Mouse (Mus musculus): ENCODE results near the gene Fgf8.

Gene Fgf8

DNA sequence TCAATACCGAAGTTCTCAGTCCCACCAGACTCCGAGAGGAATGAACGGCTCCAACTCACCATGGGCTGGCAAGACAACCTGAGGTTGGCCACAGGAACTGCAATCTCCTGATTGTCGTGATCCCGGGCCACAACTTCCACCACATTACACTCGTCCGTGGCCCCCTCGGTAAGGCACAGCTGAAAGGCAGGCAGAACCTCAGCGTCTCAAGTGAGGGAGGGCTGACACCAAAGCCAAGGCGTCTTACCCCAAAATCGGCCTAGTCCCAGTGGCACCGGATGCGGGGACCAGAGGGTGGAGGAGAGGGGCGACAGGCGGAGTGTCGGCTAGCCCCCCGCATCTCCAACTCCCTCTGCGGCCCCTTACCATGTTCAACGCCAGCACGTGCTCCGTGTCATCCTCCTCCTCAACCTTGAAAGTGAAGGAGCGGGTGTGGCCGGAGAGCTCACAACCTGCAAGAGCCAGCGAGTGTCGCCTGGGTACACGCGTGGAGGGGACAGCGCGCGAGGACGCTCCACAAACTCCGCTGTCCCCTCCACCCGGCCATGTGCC lies 6.1 kb upstream of the Fgf8 start:
- DNase-seq (ENCODE audit: low spot score in 2 of 2) = peak in 1 of 2 experiments; percentile 9

DNA sequence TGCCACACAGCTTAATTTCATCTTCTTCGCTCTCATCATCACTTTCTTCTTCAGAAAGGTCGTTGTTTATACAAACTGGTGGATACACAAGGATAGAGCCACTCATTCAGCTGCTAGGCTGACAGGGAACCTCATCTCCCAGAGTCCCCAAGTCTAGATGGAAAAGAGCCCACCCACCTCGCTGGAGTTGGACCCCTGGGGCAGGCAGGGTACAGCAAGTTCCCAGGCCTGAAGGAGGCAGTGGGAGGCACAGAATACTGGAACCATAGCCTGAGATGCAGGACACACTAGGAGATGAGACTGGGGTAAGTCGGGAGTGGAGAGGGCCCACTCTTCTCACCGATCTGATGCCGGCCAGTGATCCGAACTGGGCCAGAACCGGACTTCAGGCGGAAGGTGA lies 5.5 kb upstream of the Fgf8 start:
- no peak for DNase-seq (ENCODE audit: low spot score in 2 of 2)

DNA sequence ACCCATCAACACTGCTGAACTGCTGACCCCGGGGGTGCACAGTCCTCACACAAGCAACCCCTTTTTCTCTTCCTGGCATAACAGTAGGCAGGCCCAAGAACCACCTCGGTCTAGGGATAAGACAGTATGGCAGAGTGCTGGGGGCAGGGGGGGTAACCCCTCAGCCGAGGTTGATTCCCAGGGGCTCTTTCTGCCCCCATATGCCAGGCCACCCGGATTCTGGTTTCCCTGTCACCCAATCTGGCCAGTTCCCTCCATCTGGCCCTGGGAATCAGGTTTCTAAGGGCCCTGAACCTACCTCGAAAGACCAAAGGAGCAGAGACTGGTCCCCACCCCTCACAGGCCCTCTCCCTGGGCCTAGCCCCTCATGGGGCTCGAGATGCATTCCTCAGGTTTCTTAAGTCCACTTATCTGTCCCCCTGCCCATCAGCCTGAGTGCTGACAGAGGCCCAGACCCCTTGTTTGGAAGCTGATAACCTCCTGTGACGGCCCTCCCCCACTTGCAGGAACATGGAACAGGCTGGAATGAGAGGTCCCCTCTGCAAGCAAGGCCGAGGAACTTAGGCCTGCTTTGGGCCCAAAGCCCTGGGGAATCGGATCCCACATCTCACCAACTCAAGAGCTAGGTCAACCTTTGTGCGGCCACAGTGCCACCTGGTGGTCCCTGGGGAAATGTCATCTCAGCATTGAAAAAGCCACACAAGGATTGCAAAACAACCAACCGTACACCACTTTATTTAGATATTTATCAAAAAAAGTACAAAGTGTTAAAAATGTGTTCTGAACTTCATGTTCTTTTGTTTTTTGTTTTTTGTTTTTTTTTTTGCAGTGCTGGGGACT lies 4.5 kb upstream of the Fgf8 start:
- DNase-seq (ENCODE audit: low spot score in 2 of 2) = peak; percentile 84 to 91

DNA sequence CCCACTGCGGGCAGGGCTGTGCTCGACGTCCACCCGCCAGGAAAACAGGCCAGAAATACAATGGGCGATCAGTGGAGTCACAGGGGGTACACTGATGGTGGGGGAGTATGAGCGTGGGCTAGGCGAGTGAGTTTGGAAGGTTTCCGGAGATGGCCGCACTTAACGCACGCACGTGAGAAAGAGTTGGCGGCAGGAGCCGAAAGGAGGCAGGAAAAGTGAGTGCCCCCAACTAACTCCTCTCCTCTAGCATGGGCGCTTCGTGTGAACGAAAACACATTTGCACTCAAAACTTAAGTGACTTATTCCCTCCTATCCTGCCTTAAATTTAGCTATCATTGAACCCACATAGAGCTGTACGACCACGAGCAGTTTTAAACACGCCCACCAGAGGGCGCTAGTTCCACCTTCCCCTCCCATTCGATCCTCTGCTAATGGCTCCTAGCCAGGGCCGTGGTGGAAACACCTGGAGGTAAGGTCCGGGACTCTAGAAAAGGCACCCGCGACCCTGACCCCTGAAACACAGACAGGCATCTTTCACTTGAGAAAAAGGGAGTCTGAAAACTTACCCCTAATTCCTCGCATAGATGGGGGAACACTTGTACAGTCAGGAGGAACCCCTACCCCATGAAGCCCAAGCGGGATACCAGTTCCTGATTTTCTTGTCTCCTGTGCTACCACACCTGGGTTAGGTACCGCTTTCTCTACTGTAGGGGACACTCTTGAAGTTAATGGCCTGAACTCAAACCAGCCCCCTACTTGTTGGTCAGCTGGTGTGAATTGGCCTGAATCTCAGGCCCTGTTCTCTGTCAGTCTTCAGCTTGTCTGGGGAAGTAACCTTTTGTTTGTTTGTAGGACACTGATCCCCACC lies 3.7 kb upstream of the Fgf8 start:
- peak; percentile 69 to 76 for DNase-seq (ENCODE audit: low spot score in 2 of 2)

DNA sequence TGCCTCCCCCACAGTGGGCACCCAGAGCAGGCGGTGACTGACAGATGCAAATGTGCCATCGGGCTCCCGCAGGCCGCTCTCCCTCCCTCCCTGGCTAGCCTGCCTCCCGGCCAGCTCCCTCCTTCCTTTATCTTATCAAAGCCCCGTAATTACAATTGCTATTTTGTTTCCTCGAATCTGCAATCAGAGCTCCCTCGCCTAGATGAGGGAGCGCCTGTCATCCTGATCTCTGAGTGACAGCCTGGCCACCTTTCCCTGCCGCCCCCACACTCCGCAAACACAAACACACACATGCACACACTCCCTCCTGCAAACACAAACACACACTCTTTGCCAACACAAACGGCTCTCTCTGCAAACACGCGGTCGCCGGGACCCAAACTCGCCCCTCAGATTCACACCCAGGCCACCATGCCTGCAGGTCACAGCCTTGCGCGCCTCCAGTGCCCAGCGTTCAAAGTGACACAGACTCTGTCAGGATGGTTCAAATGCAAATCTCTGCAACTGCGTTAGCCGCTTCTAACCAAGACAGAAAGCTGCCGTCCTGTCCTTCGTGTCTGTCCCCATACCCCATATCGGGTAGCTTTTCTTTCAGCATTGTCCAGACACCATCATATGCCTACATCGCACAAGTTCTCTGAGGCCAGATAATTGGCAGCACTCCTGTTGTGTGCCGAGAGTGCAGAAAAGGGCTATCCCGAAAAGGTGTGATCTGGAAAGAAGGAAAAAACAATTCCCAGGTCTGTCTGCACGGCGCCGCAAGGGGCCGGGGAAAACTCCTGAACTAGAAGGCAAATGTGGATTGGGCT lies 2.8 kb upstream of the Fgf8 start:
- no peak for DNase-seq (ENCODE audit: low spot score in 2 of 2)

DNA sequence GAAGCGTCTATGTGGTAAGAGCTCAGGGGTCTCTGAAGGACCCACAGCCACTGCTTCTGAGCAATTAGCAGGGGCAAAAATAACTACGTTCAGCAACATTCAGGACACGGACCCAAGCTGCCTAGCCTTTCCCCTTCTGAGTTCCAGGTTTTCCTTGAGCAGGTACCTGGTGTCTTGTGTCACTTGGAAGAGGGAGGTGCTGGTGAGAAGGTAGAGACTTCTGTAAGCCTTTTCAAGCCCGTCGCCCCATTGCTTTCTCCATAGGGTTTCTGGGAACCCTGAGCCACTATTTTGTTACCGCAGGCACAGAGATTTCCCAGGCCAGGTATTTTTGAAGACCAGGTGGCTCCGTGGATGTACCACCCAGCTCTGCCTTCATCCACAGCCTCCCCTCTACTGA lies 904 bp upstream of the Fgf8 start:
- no peak for DNase-seq (ENCODE audit: low spot score in 2 of 2)

DNA sequence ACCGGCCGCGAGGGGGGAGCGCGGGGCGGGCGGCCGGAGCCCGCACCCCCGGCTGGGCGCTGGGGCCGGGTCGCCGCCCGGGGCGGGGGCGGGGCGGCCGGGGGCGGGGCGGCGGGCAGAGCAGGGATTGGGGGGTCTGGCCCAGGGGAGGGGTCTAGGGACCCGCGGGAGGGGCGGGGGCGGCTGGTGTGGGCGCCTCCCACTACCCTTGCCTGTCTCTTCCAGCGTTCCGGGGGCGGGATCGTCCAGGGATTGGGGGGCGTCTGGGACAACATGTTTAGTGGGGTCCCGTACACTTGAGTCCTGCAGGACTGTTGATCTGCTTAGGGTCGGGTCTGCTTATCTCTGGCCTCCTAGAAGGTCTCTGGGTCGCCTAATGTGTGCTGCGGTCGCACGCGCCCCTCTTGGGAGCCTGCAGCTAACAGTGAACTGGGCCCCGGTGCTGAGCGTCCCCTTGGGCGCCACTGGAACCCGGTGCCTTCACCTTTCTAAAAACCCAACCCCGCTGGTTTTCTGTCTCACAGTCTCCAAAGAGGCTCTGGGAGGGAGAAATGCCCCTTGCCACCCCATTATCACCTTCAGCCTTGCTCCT lies 365 bp upstream of the Fgf8 start:
- DNase-seq (ENCODE audit: low spot score in 2 of 2) = no peak

DNA sequence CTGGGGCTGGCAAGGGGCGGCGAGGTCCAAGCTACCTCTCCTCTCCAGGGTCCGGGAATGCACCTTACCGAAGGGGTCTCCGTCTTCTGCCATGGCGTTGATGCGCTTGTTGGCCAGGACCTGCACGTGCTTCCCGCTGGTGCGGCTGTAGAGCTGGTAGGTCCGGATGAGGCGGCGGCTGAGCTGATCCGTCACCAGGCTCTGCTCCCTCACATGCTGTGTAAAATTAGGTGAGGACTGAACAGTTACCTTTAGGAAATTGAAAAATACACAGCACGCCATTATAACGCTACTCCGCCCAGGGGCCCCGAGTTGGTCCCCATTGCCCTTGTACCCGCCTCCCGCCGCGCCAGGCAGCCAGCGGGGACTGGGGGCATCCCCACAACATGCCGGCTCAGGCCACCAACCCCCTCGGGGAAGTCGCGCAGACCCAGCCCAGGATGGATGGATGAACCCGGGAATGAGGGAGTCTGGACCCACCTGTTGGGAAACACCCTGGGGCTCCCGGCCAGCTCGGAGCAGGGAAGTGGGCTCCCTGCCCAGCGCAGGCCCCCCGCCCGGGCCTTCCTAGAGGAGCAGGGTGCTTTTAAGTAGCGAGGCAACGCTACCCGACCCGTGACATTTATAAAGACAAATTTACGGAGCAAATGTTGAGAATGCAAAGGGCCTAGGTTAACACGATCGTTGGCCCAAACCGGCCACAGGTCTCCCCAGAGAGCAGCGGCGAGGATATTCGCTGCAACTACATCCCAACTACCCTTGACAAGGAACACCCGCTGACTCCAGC lies 1.1 kb downstream of the Fgf8 start:
- no peak for DNase-seq (ENCODE audit: low spot score in 2 of 2)

DNA sequence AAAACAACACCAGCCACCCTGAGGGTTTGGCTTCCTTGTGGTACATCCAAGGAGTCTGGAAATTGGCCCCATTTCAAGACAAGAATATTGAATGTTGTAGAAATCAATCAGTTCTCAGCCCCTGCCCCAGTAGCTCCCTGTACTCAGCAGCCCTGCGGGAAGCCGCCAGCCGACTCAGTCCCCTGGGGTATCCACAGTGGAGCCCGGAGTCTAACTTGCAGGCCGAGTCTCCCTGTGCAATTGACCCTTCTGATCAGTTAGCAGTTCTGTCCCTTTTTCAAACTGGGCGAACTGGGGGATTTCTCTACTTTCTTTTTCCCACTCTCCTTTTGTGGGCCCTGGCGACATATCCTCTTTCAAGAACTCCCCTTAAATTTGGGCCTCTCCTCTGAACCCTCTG lies 1.9 kb downstream of the Fgf8 start:
- no peak for DNase-seq (ENCODE audit: low spot score in 2 of 2)

DNA sequence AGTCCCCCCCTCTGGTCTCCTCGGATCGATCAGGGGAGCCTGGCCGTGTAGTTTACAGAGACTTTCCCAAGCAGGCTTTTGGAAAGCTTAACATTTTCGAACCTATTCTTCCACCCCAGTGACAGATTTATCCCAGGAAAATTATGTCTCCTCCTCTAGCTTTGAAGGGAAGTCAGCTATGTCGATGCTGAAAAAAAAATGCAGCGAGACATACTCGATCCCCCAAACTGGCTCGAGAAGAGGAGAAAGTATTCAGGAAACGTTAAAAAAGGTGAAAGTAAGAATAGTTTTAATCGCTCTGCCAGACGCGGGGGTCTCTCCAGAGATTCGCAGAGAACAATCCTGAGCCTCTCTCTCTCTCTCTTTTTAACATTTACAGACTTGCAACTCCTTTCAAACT lies 2.5 kb downstream of the Fgf8 start:
- no peak for DNase-seq (ENCODE audit: low spot score in 2 of 2)

DNA sequence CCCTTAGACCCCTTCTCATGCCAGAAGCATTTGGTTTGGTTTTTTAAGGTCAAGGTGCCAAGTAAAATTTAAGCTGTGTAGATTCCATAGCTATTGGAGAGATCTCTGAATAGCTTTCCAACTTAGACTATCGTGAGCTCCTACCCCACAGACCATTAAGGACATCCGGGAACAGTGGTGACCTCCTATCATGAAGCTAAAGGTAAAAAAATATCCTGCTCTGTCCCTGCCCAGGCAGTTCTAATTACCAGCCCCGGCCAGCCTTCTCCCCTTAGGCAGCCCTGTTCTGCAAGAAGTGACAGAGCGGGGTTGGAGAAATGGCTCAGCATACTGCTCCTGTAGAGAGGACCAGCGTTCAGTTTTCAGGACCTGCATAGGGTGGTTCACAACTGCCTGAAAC lies 4.2 kb downstream of the Fgf8 start:
- DNase-seq (ENCODE audit: low spot score in 2 of 2) = no peak

DNA sequence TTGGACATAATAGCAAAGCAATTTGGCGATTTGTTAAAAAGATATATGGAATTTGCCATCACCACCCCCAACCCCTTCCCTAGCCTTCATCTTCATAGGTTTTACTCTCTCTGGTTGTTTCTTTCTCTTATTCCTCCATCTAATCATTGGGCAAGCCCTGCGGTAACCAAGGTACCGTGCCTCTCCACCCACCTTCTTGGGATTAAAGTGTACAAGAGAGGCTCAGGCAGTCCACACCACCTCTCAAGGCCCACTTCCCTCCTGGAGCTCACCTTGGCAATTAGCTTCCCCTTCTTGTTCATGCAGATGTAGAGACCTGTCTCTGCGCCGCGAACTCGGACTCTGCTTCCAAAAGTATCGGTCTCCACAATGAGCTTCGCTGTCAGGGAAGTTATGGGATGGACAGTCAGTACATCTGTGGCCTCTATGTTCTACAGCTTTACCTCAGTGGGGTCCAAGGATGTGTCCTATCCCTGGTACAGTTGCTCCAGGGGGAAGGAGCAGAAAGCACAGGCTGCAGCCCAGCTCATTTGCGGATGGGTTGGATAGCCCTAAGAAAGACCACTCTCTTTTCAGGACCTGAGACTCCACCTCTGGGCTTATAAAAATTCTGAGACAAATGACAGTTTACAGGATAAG lies 4.8 kb downstream of the Fgf8 start:
- DNase-seq (ENCODE audit: low spot score in 2 of 2) = no peak

DNA sequence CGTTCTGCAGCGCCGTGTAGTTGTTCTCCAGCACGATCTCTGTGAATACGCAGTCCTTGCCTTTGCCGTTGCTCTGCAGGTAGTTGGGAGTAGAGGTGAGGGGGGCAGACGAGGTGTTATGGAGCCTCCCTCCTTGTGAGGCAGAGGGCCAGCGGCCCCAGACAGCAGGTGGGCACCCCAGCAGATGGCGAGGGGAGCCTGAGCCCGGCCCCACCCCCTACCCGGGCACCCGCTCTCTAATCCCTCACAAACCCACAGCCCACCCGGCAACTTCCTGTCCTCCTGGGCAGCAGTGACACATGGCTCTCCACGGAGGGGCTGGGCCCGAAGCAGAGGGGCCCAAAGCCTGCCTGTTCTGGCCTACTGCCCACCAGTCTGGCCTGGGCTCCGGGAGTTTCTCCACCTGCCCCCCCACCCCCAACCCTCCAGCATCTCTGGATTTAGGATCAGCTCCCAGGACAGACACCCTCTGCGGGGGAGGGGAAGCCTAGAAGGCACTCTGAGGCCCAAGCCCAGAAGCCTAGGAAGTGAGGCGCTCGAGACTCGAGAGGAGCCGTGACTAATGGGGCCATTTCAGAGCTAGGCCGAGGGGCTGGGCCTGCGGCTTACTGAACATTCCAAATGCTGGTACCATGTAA lies 5.4 kb downstream of the Fgf8 start:
- DNase-seq (ENCODE audit: low spot score in 2 of 2) = no peak

DNA sequence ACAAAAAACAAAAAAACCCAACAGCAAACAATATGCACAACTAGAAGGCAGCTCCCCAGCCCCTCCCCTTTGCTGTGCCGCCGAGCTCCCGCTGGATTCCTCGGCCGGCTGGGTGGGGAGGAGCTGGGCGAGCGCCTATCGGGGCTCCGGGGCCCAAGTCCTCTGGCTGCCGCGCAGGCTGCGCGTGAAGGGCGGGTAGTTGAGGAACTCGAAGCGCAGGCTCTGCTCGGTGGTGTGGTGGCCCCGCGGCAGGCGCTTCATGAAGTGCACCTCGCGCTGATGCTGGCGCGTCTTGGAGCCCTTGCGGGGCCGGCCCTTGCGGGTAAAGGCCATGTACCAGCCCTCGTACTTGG lies 5.9 kb downstream of the Fgf8 start:
- no peak for DNase-seq (ENCODE audit: low spot score in 2 of 2)

DNA sequence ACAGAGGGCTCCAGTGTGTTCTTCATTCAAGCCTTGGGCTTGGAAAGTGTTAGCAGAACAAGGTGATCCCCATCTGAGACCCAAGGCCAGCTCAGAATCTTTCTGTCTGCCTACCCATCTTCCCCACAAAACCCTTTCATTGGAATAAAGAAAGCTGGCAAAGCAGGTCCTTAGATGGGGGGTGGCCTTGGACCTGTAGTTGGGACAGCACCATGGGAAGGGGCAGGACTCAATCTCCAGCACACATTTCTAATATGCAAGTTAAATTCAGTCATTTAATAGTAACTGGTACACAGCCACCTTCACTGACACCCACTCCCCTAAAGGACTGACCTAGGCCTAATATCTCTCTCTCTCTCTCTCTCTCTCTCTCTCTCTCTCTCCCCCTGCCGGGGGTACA lies 6.5 kb downstream of the Fgf8 start:
- no peak for DNase-seq (ENCODE audit: low spot score in 2 of 2)

DNA sequence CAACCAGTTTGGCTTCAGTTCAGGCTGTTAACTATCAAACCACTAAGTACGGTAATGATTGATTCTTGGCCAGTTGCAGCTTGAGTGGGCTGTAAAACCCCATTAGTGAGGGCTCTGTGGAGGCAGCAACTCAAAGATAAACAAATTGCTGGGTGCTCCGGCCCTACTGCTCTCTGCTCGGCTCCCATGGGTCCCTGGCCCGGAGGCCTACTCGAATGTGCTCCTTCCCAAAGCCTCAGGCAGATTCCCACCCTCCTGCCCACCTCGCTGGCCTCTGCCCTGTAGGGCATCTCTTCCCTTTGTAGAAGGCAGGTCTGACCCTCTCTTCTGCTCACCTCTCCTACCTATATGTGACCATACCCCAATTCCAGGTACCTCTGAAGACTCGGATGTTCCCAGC lies 8.0 kb downstream of the Fgf8 start:
- DNase-seq (ENCODE audit: low spot score in 2 of 2) = no peak

DNA sequence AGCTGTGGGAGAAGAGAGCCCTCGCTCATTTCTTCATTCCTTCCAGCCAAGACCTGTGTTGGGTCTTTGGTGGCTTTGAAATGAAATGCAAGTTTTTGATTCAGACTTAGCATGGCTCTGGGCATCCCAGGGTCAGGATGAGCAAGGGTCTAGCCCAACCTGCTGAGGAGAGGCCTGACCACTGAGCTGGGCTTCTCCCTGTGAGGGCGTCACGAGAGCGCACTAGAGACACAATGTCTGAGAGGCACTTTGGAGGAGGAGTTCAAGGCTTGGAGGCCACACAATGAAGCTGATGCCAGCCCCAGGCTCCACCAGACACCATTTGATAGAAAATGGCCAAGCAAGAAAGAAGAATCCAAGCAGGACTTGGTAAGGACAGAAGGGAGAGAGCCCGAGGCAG lies 8.5 kb downstream of the Fgf8 start:
- DNase-seq (ENCODE audit: low spot score in 2 of 2) = no peak

DNA sequence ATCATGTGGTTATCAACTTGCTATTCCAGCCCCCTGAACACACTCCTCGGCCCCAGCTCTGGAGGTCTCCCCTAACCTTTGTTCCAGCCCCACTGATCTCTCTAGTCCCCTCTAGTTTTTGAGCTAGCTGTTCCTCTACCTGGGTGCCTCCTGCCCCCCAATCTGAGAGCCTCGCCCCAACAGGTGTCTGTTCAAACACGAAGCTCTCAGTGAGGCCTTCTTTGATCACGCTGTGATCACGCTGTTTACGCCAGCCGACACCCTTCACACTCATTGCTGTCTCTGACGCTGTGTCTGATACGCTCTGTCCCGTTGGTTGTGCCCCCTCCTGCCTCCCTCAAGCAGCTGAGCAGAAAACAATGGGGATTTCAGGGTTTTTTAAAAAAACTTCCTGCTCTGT lies 9.2 kb downstream of the Fgf8 start:
- DNase-seq (ENCODE audit: low spot score in 2 of 2) = no peak

DNA sequence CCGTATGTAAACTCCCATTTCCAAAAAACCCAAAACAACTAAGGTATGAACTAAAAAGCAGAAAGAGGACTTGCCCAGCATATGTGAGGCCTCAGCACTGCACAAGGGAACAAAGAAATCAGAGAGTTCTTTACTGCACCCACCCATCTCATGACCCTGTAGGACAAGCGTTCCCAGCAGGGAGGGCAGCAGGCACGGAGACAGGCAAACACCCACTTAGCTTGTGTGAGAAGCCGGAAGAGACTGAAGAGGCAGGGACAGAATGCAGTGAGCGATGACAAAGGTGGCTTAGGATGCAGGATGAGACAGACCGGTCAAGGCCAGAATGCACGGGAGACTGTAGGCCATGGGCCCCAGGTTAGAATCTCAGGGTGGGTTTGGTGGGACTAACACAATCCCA lies 11.1 kb downstream of the Fgf8 start:
- no peak for DNase-seq (ENCODE audit: low spot score in 2 of 2)

DNA sequence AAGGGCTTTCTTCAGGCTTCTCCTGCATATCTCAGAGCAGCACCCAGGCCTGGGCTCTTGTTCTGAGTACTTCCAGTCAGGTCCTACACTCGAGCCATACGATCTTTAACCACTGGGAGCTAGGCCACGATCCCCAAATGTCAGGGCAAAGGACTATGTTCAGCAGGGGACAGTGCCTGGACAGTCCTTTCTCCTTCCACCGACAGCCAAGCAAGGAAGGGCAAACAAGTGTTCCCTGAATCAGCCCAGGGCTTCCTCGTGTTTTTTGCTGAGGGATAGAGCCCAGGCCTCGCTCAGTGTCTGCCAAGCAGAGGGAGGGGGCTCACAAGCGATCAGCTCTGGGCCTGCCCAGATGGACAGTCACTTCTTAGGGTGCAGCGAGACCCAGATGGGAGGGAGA lies 12.7 kb downstream of the Fgf8 start:
- no peak for DNase-seq (ENCODE audit: low spot score in 2 of 2)

Measured in frontal cortex, postnatal 36 days (tissue).